Mouse (Mus musculus): ENCODE results near the gene Serpinh1.

DNA sequence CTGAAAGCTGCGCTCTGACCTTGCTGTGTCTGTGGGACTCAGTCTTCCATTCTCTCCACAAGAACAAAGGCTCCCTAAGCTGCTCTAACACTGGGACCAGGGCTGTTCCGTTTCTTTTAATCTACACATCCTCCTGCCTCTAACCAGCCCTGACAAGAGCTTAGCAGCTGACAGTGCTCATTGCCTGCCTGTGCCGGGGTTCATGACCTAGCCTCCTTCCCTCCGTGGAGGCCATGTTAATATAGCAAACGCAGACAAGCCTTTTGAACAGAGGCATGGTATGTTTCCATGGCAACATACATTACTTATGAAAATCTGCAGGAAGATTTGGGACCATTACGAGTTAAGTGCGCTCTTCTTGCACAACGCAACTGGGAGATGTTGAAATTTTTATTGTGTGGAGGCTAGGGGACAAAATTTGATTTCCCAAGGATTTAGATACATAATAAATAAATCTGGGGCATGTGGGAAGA, 40.3 kb downstream of the Serpinh1 start:
- TF ChIP-seq CTCF (IDR thresholded peaks at IDR 0.05; ENCODE audit: low read depth, low read length) (no peak), POLR2A (IDR thresholded peaks at IDR 0.05; ENCODE audit: extremely low read depth, insufficient read depth, low read length) (no peak)

Measured in liver, adult 2 months (tissue).